Mouse (Mus musculus) heart, postnatal 4 days (tissue): Measurements from ENCODE around the gene Gm7954. TPM values are rescaled to one million over a fixed set of nuclear protein-coding genes. Genes with fewer than 3 reads are reported as not detected.
"Not testable (repeated sequence)": the region's sequence is repeated elsewhere in the genome, so short reads cannot be mapped to it uniquely, and the experiment has no call there.

Experiments
- DNase-seq: peaks from one replicate; pipeline ENCODE4 v3.0.0; 2021
- total RNA-seq, 2 experiments: library from RNA; stranded (reverse); gene quantifications; 2 replicates each; pipeline ENCODE4 v1.2.3; 2021

Gene Gm7954
- not detected for total RNA-seq

GRCm38 (mm10) chr14:41453418-41453817 is at the start of gene Gm7954:
Gene Gm7954 (minus strand): TSS chr14:41453518.
- not testable (repeated sequence) for DNase-seq

DNA sequence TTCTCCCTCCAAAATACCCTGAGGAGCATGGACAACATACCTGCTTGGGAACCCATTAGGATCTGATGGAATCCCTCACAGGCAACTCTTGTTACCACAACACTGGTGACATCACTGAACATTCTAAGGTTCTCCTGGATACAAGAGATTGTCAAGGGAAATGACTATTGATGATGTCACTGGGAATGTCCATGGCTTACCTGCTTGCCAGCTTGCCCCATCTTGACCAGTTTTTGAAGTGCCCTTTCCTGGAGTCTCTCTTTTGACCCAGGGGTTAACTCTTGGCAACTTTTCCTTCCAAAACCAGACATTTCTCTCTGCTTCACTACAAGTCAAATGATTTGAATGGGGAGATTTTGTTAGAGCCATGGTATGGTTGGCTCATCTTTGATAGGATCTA is 36.1 kb upstream of the Gm7954 start, which contains the start of gene Gm3486:
TSS of gene Gm3486 (minus strand) at position 101 of the 400 bp plus-strand sequence.
- not testable (repeated sequence) for DNase-seq

GRCm38 (mm10) chr14:41425393-41426075 is 27.8 kb downstream of the Gm7954 start:
- peak; percentile 30 for DNase-seq

DNA sequence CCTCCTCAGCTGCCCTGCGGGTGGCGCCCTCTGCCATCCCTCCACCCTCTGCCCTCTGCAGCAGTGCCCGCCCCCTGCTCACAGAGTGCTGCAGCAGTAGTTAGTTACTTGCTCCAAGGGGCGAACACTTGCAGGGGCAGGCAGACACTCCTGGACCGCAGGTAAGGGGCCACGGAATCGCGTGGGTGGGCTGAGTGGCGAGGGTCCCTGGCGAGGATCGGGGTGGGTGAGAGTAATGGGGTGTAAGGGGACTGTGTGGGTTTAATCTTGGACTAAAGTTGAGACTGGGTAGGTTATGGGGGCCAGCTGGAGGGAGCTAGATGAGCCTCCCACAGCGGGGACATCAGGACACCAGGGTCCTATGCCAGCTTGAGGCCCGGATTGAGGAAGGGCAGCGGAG is 28.6 kb downstream of the Gm7954 start:
- not testable (repeated sequence) for DNase-seq

DNA sequence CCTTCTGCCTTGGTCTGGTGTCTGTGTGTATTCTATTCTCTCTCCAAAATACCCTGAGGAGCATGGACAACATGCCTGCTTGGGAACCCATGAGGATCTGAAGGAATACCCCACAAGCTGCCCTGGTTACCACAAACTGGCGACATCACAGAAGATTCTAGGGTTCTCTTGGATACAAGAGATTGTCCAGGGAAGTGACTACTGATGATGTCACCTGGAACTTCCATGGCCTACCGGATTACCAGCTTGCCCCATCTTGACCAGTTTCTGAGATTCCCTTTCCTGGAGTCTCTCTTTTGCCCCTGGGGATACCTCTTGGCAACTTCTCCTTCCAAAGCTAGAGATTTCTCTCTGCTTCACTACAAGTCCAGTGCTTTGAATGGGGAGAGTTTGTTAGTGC is 45.1 kb downstream of the Gm7954 start, which contains the start of gene Gm6482:
TSS of gene Gm6482 (minus strand) at position 101 of the 400 bp plus-strand sequence.
- not testable (repeated sequence) for DNase-seq

Other genes with a start within 250 kb of the Gm7954 start
- not detected for gene Gm2832, start 174.7 kb downstream of the Gm7954 start, total RNA-seq
- not detected for gene Gm5798, start 104.9 kb downstream of the Gm7954 start, total RNA-seq
- not detected for gene Gm7945, start 67.1 kb downstream of the Gm7954 start, total RNA-seq
- gene Gm6482, start 45.2 kb downstream of the Gm7954 start, total RNA-seq, result not detected
- not detected for gene Gm3486, start 36.0 kb upstream of the Gm7954 start, total RNA-seq
- gene Gm7970, start 102.1 kb upstream of the Gm7954 start, total RNA-seq, result not detected
- not detected for gene 1700049E17Rik2, start 119.7 kb upstream of the Gm7954 start, total RNA-seq
- not detected for gene Gm3072, start 171.1 kb upstream of the Gm7954 start, total RNA-seq
- not detected for gene Gm3676, start 193.0 kb upstream of the Gm7954 start, total RNA-seq
- not detected for gene Gm8068, start 248.4 kb upstream of the Gm7954 start, total RNA-seq